Mouse (Mus musculus) olfactory bulb, adult 2 months (tissue): Measurements from ENCODE around the gene Krt26.

Source experiments
- CTCF ChIP-seq: fragments of 200-500 bp; IDR thresholded peaks from 2 replicates; pipeline ENCODE4 v1.5.1; 2012; ENCODE audit warnings: low read depth, mild to moderate bottlenecking, low read length, moderate library complexity; ENCODE audit not compliant: insufficient read depth
- POLR2A ChIP-seq: fragments of 200-500 bp; IDR thresholded peaks from 2 replicates; pipeline ENCODE4 v1.6.1; 2012; ENCODE audit warnings: mild to moderate bottlenecking, low read depth, low read length, moderate library complexity; ENCODE audit not compliant: insufficient read depth

DNA sequence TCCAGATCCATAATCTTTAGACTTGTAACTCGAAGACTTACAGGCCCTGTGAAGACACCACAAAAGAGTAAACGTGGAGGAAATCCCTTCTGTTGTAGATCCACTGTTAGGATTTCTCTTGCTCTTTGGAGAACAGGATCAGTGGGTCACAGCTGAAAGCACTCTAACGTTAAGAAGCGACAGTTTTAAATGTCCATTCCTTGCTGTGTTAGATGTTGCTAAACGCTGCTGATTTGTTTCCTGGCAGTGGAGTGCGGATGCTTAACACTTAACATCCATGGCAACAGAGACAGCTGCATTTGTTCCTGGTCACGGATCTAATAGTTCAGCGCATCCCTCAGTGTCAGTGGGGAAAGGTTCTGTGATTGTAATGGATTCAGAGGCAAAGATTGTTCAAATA is 21.2 kb downstream of the Krt26 start:
- TF ChIP-seq CTCF (no peak), POLR2A (no peak)
